Mouse (Mus musculus) midbrain, embryonic 14.5 days (tissue): Measurements from ENCODE around the gene Mrln. TPM values are rescaled to one million over a fixed set of nuclear protein-coding genes. Genes with fewer than 3 reads are reported as not detected.

Experiments
- ATAC-seq: fragments of 200-750 bp; cut with Nextera tagmentation; 2 replicates; pipeline ENCODE4 v1.8.0; 2017; ENCODE audit warnings: moderate number of reproducible peaks, moderate library complexity; ENCODE audit not compliant: low FRiP score, low TSS enrichment
- DNase-seq: peaks from one replicate; pipeline ENCODE4 v3.0.0-alpha.2; 2015
- H3K27ac ChIP-seq: fragments of 300-500 bp; sonication (generic); replicated peaks from 2 replicates; pipeline ENCODE4 v1.5.1; 2014; ENCODE audit warnings: mild to moderate bottlenecking, low read depth, low read length, moderate library complexity
- H3K27me3 ChIP-seq: fragments of 300-500 bp; sonication (generic); 2 replicates; pipeline ENCODE4 v1.6.1; 2014; ENCODE audit warnings: low read length, control low read depth, mixed read lengths; ENCODE audit not compliant: control insufficient read depth, insufficient read depth
- H3K36me3 ChIP-seq: fragments of 300-500 bp; sonication (generic); 2 replicates; pipeline ENCODE4 v1.6.1; 2014; ENCODE audit warnings: low read length, control low read depth; ENCODE audit not compliant: control insufficient read depth, insufficient read depth
- H3K4me1 ChIP-seq: fragments of 300-500 bp; sonication (generic); 2 replicates; pipeline ENCODE4 v1.6.1; 2014; ENCODE audit warnings: mild to moderate bottlenecking, antibody characterized with exemption, low read length, control low read depth; ENCODE audit not compliant: control insufficient read depth, insufficient read depth
- H3K4me2 ChIP-seq: fragments of 300-500 bp; sonication (generic); 2 replicates; pipeline ENCODE4 v1.6.1; 2014; ENCODE audit warnings: mild to moderate bottlenecking, low read length, moderate library complexity
- H3K4me3 ChIP-seq: fragments of 300-500 bp; sonication (generic); replicated peaks from 2 replicates; pipeline ENCODE4 v1.5.1; 2014; ENCODE audit warnings: low read depth, low read length
- H3K9ac ChIP-seq: fragments of 300-500 bp; sonication (generic); replicated peaks from 2 replicates; pipeline ENCODE4 v1.6.1; 2014; ENCODE audit warnings: mild to moderate bottlenecking, low read length, moderate library complexity
- H3K9me3 ChIP-seq: fragments of 300-500 bp; sonication (generic); 2 replicates; pipeline ENCODE4 v1.6.1; 2016; ENCODE audit warnings: low read length, control low read depth, mixed read lengths; ENCODE audit not compliant: control insufficient read depth
- WGBS: fragments of 180-500 bp; shearing (Covaris S2); extraction: QIAGEN DNeasy Blood & Tissue Kit; methylation state at CpG from one replicate; pipeline ENCODE4 v1.1.7; 2014; 5-methylcytosine and 5-hydroxymethylcytosine counted together
- polyA plus RNA-seq: library from polyadenylated mRNA; unstranded; fragments of >200 nt; fragmentation: Nextera tagmentation; extraction: Ambion mirVana; gene quantifications from 2 replicates; pipeline ENCODE4 v1.2.1, GENCODE M21; 2014

The Mrln gene
- polyA plus RNA-seq, 1 experiment from 2014 or later: not detected

DNA sequence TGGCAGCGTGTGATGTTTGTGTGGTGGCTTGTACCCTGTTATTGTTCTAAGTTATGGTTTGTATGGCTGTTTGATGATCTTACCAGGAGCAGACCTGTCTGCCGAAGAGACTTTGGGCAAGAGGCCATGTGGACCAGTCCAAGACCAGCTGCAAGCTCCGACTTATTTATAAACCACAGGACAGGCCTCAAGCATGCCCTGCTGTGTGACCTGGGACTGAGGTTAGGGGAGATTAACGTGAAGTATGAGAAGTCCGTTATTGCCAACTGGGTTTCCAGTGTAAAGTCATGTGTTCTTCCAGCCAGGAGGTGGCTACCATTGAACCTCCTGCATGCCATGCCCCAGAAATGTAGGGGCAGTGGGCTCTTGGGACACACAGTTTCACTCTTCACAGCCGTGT is 25.9 kb downstream of the Mrln start:
- no peak overlapping the region for H3K4me2 ChIP-seq
- DNase-seq: no peak
- no peaks in the 10 kb centered on the region for H3K36me3 ChIP-seq
- WGBS: 91% methylated on average over 6 of the region's 6 CpGs
- H3K9ac ChIP-seq: no peak overlapping the region
- H3K27ac ChIP-seq: no peak overlapping the region
- no peaks in the 10 kb centered on the region for H3K9me3 ChIP-seq
- H3K4me3 ChIP-seq: no peak overlapping the region
- no peaks in the 10 kb centered on the region for H3K27me3 ChIP-seq
- no peak for ATAC-seq
- H3K4me1 ChIP-seq: no peaks in the 10 kb centered on the region

DNA sequence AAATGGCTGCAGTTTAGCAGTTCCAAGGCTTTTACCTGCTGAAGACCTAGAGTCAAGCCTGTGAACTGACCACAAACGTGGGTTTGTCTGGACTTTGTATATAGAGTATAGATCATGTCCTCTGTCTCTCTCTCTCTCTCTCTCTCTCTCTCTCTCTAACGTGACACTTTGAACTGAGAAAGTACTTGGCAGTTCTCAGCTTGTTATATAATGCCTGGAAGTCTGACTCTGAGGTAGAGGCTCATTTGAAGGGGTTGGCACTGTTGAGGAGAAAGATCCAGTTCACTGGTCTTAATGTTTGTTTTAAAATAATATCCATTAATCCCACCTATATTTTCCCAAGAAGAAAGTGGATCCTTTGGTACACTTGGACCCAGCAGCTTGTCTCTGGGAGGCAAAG is 33.5 kb downstream of the Mrln start:
- no peak for ATAC-seq

DNA sequence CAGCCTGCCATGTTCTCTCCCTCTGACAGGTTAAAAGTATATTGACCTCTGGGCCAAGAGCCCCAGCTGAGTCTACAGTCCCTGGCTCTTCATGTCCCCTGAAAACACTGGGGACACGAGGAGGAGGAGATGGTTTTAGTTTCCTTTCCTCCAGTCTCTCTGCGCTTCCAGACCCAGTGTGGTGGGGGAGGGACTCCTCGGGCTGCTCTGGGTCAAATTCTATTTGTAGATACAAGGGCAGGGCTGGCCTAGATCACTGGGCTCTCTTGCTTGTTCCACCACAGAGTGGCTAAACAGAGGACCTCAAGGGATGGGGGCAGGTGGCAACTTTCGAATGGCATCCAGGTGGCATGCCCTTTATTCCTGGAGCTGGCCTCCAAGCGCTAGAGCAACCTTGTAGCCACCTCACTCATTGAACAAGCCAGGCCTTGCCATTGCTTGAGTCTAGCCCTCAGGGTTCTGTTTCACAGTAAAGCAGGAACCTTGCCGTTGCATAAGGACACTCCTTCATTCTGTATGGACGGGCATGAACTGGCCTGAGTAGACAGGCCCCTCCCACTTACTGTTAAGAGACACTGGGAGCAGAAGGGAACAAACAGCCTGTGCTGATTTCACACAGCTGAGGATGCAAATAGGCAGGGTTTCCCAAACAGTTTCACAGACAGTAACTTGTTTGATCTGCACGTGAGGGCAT is 38.4 kb downstream of the Mrln start:
- Histone ChIP-seq H3K9me3 (no peaks in the 10 kb centered on the region), H3K36me3 (no peaks in the 10 kb centered on the region), H3K4me1 (peaks cover 8% of the 10 kb centered on the region; the same call in 1 of the 2 replicates), H3K27ac (no peak overlapping the region), H3K27me3 (peaks cover 23% of the 10 kb centered on the region), H3K9ac (no peak overlapping the region), H3K4me2 (no peak overlapping the region), H3K4me3 (no peak overlapping the region)
- 57% methylated on average over 8 of the region's 8 CpGs for WGBS
- ATAC-seq (no peak), DNase-seq (peak; percentile 14)

More for the DNA sequence above, 33.5 kb downstream of the Mrln start:
- Histone ChIP-seq H3K9ac (no peak overlapping the region), H3K4me3 (no peak overlapping the region), H3K4me1 (no peaks in the 10 kb centered on the region), H3K4me2 (no peak overlapping the region), H3K36me3 (no peaks in the 10 kb centered on the region), H3K27ac (no peak overlapping the region), H3K27me3 (no peaks in the 10 kb centered on the region), H3K9me3 (no peaks in the 10 kb centered on the region)
- 60% methylated on average over 2 of the region's 2 CpGs for WGBS
- no peak for DNase-seq

DNA sequence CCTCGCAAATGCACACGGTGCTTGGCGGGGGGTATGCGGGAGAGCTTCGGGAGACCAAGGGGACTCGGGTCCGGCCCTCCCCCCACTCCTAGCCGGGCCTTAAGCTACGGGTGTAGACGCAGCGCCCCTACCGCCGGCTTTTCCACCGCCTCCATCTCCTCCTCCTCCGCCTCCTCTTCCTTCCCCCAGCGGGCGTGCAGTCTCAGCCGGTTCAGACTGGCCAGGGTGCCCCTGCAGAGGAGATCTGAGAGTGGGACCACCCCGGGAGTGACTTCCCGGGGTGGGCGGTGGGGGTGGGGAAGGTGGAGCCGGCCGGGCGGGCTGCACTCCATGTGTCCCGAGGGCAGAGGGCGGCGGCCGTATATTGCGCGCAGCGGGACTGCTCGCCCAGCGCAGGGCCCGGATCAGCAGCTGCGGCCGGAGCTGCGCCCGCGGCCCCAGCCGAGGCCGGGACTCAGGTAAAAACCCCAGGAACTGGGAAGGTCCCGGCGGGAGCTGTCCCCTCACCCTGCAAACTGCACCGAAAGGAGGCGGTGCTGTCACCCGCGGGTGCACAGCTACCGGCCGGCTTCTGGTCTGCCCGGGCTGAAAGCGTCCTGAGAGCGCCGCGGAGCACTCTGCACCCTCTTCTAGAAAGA is 40.6 kb downstream of the Mrln start, which contains the start of gene Slc16a9:
Gene Slc16a9, plus strand, starts transcription at position 180 of the 638 bp plus-strand sequence.
- Histone ChIP-seq H3K9me3 (no peaks in the 10 kb centered on the region), H3K27ac (no peak within 1 kb of the TSS), H3K36me3 (no peaks in the 10 kb centered on the region), H3K4me3 (peak within 1 kb of the TSS; percentile 66), H3K27me3 (peaks cover 23% of the 10 kb centered on the region), H3K4me2 (peak within 1 kb of the TSS; percentile 96), H3K4me1 (peaks cover 8% of the 10 kb centered on the region; the same call in 1 of the 2 replicates), H3K9ac (peak within 1 kb of the TSS; percentile 72)
- ATAC-seq (peak; percentile 82; the same call in 1 of the 2 replicates), DNase-seq (peak; percentile 83)
- whole genome bisulfite sequencing: under 1% methylated on average over 54 of the region's 54 CpGs

DNA sequence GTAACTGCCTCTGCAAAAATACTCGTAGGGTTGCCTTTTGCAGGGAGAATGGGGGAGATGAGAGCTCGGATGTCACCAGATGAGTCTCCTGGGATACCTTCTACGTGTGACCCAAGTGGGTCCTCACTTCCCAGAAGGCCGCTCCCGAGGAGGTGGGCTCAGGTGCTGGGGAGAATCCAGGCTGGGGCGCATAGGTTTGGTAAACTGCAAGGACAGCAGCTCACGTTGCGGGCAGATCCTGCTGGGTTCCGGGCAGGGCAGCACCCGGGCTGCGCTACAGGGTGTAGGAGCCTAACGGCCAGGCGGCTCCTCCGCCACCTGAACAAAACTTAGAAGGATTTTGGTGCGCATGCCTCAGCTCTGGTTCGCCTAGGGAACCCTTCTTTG is 41.1 kb downstream of the Mrln start:
- no peak for ATAC-seq
- 0% methylated on average over 16 of the region's 16 CpGs for WGBS
- Histone ChIP-seq H3K4me1 (peaks cover 8% of the 10 kb centered on the region; the same call in 1 of the 2 replicates), H3K4me3 (peak overlapping the region; percentile 66), H3K9ac (peak overlapping the region; percentile 72), H3K27ac (no peak overlapping the region), H3K27me3 (peaks cover 23% of the 10 kb centered on the region), H3K9me3 (no peaks in the 10 kb centered on the region), H3K36me3 (no peaks in the 10 kb centered on the region), H3K4me2 (peak overlapping the region; percentile 96)
- no peak for DNase-seq

DNA sequence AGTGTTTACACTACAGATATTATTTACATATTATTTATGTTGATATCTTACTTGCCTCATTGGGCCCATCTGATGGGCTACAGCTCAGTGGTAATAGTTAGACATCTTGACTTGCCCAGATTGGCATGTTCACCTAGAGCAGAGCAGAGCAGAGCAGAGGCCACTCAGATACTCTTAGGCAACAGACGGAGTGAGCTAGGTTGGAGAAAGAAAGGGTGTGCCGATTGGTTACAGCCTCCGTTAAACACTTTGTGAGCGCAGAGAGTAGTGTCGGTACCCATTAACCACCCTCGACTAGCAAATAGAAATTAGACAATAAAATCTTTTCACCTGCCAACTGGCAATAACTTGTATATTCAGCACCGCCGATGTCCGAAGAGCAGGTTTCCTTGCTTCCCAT is 41.6 kb downstream of the Mrln start:
- H3K27ac ChIP-seq: no peak overlapping the region
- H3K27me3 ChIP-seq: peaks cover 23% of the 10 kb centered on the region
- ATAC-seq (no peak), DNase-seq (no peak)
- peak overlapping the region; percentile 96 for H3K4me2 ChIP-seq
- no peaks in the 10 kb centered on the region for H3K9me3 ChIP-seq
- no peaks in the 10 kb centered on the region for H3K36me3 ChIP-seq
- 32% methylated on average over 9 of the region's 9 CpGs for WGBS
- peak overlapping the region; percentile 66 for H3K4me3 ChIP-seq
- no peak overlapping the region for H3K9ac ChIP-seq
- H3K4me1 ChIP-seq: peaks cover 8% of the 10 kb centered on the region; the same call in 1 of the 2 replicates

DNA sequence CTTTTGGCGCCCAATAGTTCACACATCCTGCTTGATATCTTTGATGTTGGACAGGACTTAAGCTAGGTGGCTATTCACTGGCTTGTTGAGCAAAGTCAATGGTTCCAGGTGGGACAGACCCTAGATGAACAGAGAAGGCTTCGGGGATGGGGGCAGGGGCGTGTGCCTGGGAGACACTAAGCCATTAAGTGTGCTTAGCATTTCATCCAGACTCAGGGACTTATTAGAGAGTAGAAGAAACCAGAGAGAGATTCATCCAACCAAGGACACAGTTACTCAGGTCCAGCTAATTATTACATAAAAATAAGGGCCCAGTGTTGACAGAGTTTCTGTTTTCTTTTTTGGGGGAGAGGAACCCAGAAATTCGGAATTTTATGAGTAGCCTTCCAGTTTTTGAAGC is 45.9 kb downstream of the Mrln start:
- Histone ChIP-seq H3K36me3 (no peaks in the 10 kb centered on the region), H3K9ac (no peak overlapping the region), H3K27ac (no peak overlapping the region), H3K4me3 (no peak overlapping the region), H3K4me2 (no peak overlapping the region), H3K9me3 (no peaks in the 10 kb centered on the region), H3K27me3 (peaks cover 9% of the 10 kb centered on the region), H3K4me1 (peaks cover 7% of the 10 kb centered on the region; the same call in 1 of the 2 replicates)
- ATAC-seq: no peak
- WGBS: 85% methylated on average over 4 of the region's 4 CpGs
- no peak for DNase-seq

DNA sequence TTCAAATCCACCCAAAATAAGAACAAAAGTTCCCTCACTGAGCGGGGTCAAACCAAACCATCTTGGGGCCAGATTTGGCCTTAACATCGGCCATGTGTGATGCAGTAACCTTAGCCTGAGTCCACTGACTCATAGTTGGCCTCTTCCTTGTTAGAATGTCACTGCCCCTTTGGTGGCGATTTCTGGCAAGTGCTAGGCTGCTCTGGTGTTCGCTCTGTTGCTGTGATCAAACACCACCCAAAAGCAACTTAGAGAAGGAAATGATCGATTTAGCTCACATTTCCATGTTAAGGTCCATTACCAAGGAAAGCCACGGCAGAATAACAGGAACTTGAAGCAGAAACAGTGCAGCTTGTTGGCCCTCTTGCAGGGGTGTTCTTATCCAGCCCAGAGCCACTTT is 46.3 kb downstream of the Mrln start:
- H3K4me2 ChIP-seq: no peak overlapping the region
- H3K27me3 ChIP-seq: peaks cover 6% of the 10 kb centered on the region
- peaks cover 3% of the 10 kb centered on the region; the same call in 1 of the 2 replicates for H3K4me1 ChIP-seq
- no peak for DNase-seq
- no peak overlapping the region for H3K27ac ChIP-seq
- ATAC-seq: no peak
- WGBS: 90% methylated on average over 6 of the region's 6 CpGs
- no peaks in the 10 kb centered on the region for H3K36me3 ChIP-seq
- no peaks in the 10 kb centered on the region for H3K9me3 ChIP-seq
- no peak overlapping the region for H3K4me3 ChIP-seq
- H3K9ac ChIP-seq: no peak overlapping the region

DNA sequence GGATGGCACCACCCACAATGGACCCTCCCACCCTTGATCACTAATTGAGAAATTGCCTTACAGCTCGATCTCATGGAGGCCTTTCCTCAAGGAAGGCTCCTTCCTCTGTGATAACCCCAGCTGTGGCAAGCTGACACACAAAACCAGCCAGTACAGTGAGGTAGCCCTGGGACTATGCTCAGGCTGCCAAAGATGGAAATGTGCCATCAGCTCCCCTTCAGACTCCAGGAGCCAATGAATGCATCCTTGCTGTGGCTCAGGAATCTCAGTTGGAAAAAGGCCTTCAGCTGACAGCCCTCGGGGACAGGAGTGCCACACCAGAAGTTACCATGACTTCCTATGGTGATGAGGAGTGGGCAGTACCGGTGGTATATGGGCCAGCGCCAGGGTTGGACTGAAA is 50.2 kb downstream of the Mrln start:
- no peak for ATAC-seq
- H3K9me3 ChIP-seq: no peaks in the 10 kb centered on the region
- H3K4me1 ChIP-seq: no peaks in the 10 kb centered on the region
- 79% methylated on average over 4 of the region's 4 CpGs for WGBS
- H3K4me2 ChIP-seq: no peak overlapping the region
- no peak overlapping the region for H3K4me3 ChIP-seq
- H3K9ac ChIP-seq: no peak overlapping the region
- no peaks in the 10 kb centered on the region for H3K27me3 ChIP-seq
- H3K27ac ChIP-seq: no peak overlapping the region
- no peaks in the 10 kb centered on the region for H3K36me3 ChIP-seq
- no peak for DNase-seq
